Mouse (Mus musculus) NIH3T3 (cell line): Measurements from ENCODE around the gene Car3.
A peak's percentile ranks its signal among the peaks of the same experiment; 100 is the strongest.
"Not testable (repeated sequence)": the region's sequence is repeated elsewhere in the genome, so short reads cannot be mapped to it uniquely, and the experiment has no call there.

Experiments
- DNase-seq: peaks from one replicate; pipeline ENCODE4 v3.0.0-alpha.2; 2012; ENCODE audit warnings: low read depth

The Car3 gene

GRCm38 (mm10) chr3:14863022-14863711, at the start of gene Car3:
Gene Car3 (plus strand): TSS chr3:14863512.
- DNase-seq: no peak

GRCm38 (mm10) chr3:14815396-14815795, 47.9 kb upstream of the Car3 start:
- DNase-seq: not testable (repeated sequence)

GRCm38 (mm10) chr3:14819844-14820504, 43.3 kb upstream of the Car3 start:
- no peak for DNase-seq

GRCm38 (mm10) chr3:14828896-14829295, 34.4 kb upstream of the Car3 start:
- DNase-seq: no peak

- no peak for DNase-seq
Observed at GRCm38 (mm10) chr3:14831219-14831835, 32.0 kb upstream of the Car3 start.

GRCm38 (mm10) chr3:14832766-14833165, 30.5 kb upstream of the Car3 start:
- peak; percentile 24 for DNase-seq

GRCm38 (mm10) chr3:14838936-14839335, 24.4 kb upstream of the Car3 start:
- DNase-seq: no peak

GRCm38 (mm10) chr3:14839466-14840118, 23.7 kb upstream of the Car3 start:
- DNase-seq: no peak

- no peak for DNase-seq
Observed at GRCm38 (mm10) chr3:14848587-14849254, 14.6 kb upstream of the Car3 start.

GRCm38 (mm10) chr3:14853966-14854365, 9.3 kb upstream of the Car3 start:
- DNase-seq: no peak

GRCm38 (mm10) chr3:14854446-14854845, 8.9 kb upstream of the Car3 start:
- no peak for DNase-seq

GRCm38 (mm10) chr3:14857874-14858273, 5.4 kb upstream of the Car3 start:
- DNase-seq: no peak

- no peak for DNase-seq
Observed at GRCm38 (mm10) chr3:14860291-14860690, 3.0 kb upstream of the Car3 start.

- no peak for DNase-seq
Observed at GRCm38 (mm10) chr3:14861165-14861564, 2.1 kb upstream of the Car3 start.

- DNase-seq: no peak
Observed at GRCm38 (mm10) chr3:14861787-14862186, 1.5 kb upstream of the Car3 start.

- DNase-seq: no peak
Observed at GRCm38 (mm10) chr3:14862654-14863021, 674 bp upstream of the Car3 start.

- DNase-seq: no peak
Observed at GRCm38 (mm10) chr3:14863922-14864321, 610 bp downstream of the Car3 start.

- DNase-seq: no peak
Observed at GRCm38 (mm10) chr3:14865941-14866340, 2.6 kb downstream of the Car3 start.

- DNase-seq: peak; percentile 75
Observed at GRCm38 (mm10) chr3:14869779-14870178, 6.5 kb downstream of the Car3 start.

- DNase-seq: no peak
Observed at GRCm38 (mm10) chr3:14870528-14870927, 7.2 kb downstream of the Car3 start.

GRCm38 (mm10) chr3:14871386-14871785, 8.1 kb downstream of the Car3 start:
- DNase-seq: no peak

- DNase-seq: peak; percentile 58
Observed at GRCm38 (mm10) chr3:14874402-14875040, 11.2 kb downstream of the Car3 start.
